Mouse (Mus musculus) kidney, postnatal 25 days (tissue): ENCODE results near the gene Dennd2a.
"Not testable (repeated sequence)": the region's sequence is repeated elsewhere in the genome, so short reads cannot be mapped to it uniquely, and the experiment has no call there.

Experiments
- DNase-seq, 2 experiments: peaks; one replicate each; pipeline ENCODE4 v3.0.0; 2021; ENCODE audit warnings: mixed read lengths in 2 of 2

Gene Dennd2a

DNA sequence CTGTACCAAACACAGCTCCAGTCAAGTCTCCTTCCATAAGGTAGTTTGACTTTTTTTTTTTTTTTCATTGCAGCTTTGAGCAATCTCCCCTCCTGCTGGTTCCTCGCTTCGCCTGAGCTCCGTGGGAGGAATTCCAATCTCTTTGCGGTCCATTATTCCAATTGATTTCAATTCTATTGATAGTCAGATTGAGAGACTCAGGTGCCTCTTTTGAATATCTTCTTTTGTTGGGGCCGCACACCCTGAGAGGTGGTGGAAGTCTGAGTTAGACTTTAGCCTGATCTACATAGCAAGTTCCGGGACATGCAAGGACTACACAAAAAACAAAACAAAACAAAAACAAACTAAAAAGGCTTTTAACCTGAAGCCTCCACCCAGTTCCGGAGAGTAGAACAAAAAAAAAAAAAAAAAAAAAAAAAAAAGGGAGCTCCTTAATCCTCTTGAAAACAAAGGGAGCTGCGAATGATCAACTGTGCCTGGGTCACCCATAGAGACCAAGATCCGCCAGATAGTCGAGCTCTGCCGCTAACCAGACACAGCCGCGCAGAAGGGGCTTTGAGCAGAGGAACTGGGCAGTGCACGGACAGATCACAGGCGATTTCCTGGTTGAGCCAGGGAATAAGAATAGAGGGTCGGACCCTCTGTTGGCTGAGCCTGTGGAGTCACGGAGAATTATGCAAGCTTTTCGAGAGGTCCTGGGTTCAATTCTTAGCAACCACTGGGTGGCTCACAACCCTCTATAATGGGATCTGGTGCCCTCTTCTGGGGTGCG, 111.7 kb downstream of the Dennd2a start:
- DNase-seq, result no peak

- no peak for DNase-seq
These were observed 114.8 kb downstream of the Dennd2a start for GRCm38 (mm10) chr6:39442786-39443287.

GRCm38 (mm10) chr6:39440207-39440606, 117.5 kb downstream of the Dennd2a start:
- DNase-seq, result no peak

DNA sequence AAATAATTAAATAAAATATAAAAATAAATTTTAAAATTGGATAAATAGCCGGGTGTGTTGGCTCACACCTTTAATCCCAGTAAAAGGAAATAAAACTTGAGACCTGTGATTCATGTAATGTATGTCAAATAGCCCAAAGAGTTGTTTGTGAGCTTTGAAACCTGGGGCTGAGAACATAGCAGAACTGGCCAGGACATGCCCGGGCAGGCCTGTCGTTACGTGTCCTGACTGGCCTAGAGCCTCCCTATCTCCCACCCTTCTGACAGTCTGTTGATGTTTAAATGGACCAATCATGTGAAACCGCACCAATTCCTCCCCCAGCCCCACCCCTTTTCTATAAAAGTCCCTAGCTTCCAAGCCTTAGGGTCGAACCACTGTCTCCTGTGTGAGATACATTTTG, 120.1 kb downstream of the Dennd2a start:
- not testable (repeated sequence) for DNase-seq

- no peak for DNase-seq
These were observed 121.8 kb downstream of the Dennd2a start for GRCm38 (mm10) chr6:39435875-39436274.

GRCm38 (mm10) chr6:39434886-39435492, 122.7 kb downstream of the Dennd2a start:
- no peak for DNase-seq

GRCm38 (mm10) chr6:39434111-39434885, 123.4 kb downstream of the Dennd2a start:
- DNase-seq, result no peak

- no peak for DNase-seq
These were observed 124.0 kb downstream of the Dennd2a start for GRCm38 (mm10) chr6:39433701-39434100.

GRCm38 (mm10) chr6:39433174-39433573, 124.5 kb downstream of the Dennd2a start:
- DNase-seq, result no peak

- DNase-seq, result no peak
These were observed 126.9 kb downstream of the Dennd2a start for GRCm38 (mm10) chr6:39430722-39431121.

DNA sequence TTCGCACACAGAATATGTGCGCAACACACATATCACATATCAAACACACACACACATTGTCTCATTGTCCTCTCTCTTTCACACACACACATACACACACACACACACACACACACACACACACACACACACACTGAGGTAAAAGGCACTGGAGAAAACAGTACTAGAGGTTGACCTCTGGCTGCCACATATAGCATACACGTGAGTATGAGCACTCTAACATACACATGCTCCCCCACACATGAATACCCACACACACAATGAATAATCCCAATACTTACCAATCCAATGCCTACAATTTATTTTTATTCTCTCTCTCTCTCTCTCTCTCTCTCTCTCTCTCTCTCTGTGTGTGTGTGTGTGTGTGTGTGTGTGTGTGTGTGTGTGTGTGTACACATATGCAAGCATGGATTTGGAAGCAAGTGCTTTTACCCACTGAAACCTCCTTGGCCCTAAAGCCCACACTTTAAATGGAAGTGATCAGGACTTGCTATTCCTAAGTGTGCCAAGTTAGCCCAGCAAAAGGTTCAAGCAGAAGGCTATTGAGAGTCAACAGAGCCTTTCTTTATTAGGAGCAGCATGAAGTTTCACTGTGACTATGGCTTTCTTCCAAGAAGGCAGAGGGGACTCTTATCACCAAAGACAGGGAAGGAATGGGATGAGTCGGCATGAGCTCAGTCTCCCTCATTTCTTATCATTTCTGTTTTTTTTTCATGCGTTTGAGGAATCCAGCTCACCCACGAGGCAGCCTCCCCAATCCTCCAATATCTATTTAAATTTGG, 128.5 kb downstream of the Dennd2a start:
- DNase-seq, result no peak

GRCm38 (mm10) chr6:39427276-39428003, 130.2 kb downstream of the Dennd2a start:
- no peak for DNase-seq

- no peak for DNase-seq
These were observed 130.9 kb downstream of the Dennd2a start for GRCm38 (mm10) chr6:39426725-39427124.

DNA sequence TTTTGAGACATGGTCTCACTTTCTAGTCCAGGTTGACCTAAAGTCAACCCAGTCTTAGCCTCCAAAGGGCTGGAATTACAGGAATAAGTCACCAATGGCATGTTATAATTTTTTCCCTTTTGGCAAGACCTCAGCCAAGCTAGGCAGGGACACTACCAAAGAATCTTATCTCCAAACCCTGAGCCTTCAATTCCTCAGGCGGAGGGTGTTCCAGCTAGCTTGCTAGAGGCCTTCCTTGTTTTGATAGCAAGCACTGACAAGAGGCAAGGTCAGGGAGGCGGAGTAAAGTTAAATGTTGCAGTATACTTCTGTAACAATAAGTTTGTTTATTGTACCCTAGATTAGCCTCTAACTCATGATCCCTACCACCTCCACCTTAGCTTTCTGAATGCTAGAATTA, 132.5 kb downstream of the Dennd2a start:
- no peak for DNase-seq

DNA sequence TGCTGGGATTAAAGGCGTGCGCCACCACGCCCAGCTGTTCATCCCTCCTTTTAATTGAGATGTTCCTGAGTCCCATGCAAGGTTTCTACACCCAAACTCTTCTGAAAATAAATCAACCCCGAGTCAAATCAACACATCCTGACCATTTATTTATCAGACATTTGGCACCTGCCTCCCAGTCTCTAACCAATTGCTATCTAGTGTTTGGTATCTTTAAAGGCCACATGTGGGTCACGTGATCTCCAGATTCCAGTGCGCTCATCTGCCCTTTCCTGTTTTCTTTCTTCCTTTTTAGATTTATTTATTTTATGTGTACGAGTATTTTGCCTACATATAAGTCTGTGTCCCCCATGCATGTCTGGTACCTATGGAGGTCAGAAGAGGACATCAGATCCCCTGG, 134.0 kb downstream of the Dennd2a start:
- no peak for DNase-seq

DNA sequence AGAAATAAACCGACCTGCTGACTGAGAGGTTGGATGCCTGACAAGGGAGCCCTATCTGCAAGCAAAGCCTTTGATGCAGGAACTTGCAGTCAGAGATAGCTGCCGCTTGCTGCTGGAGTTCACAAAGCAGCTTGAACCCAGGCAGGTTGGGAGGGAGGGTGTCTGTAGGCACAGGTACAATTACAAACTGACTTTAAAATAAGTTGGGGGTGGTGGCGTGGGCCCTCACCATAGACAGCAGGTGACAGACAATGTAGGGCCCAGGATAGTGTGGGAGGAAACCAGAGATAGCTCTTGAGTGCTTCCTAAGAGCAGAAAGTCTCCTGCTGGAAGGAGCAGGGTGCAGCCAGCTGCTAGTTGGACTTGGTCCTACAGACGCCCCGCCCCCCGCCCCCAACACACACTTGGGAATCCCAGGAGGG, 134.5 kb downstream of the Dennd2a start:
- no peak for DNase-seq

GRCm38 (mm10) chr6:39420867-39421266, 136.8 kb downstream of the Dennd2a start:
- DNase-seq, result no peak

- peak; percentile 85 to 92 for DNase-seq
These were observed 137.6 kb downstream of the Dennd2a start, which contains the start of gene Mkrn1 for GRCm38 (mm10) chr6:39419851-39420721. Gene Mkrn1 (minus strand): TSS chr6:39420462.

GRCm38 (mm10) chr6:39419386-39419850, 138.2 kb downstream of the Dennd2a start:
- peak in 1 of 2 experiments; percentile 34 for DNase-seq

DNA sequence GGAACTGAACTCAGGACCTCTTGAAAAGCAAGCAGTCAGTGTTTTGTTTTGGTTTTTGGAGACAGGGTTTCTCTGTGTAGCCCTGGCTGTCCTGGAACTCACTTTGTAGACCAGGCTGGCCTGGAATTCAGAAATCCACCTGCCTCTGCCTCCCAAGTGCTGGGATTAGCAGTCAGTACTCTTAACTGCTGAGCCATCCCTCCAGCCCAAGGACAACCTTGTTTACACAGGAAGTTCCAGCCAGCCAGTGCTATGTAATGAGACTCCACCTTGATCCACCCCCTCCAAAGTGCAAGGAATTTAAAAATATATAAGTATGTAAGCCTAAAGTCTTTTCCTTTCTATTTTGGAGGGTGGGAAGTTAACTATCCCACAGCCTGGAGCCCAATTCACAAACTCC, 141.0 kb downstream of the Dennd2a start:
- not testable (repeated sequence) for DNase-seq

GRCm38 (mm10) chr6:39415762-39416161, 141.9 kb downstream of the Dennd2a start:
- DNase-seq, result peak; percentile 67 to 81
